Mouse (Mus musculus) central nervous system, embryonic 11.5 days (tissue): Measurements from ENCODE around the gene Olfr605. TPM values are rescaled to one million over a fixed set of nuclear protein-coding genes. Genes with fewer than 3 reads are reported as not detected.

Experiments used
- polyA plus RNA-seq: library from polyadenylated mRNA; depleted of rRNA; stranded (reverse); fragments of >200 nt; gene quantifications from 2 replicates; pipeline ENCODE4 v1.2.3, GENCODE M21; 2012; rRNA removed

Gene Olfr605
- not detected in 2 replicates for polyA plus RNA-seq

DNA sequence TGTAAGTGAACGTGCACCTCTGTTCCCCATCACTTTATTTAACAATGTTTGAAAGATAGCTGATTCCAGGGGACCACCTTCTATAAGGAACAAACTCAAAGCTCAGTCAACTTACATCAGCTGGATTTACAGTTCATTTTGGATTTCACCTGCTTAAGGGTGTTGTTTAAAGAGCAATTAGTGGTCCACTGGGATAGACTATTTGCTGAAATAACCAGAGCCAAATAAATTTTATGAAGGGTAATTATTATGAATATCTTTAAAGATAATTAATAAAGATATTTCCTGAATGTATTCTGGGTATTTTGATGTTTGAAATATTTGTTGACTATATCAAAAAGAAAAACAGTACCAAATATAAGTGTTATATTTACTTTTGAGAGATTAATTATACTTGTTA lies at the start of gene Olfr605:
Gene Olfr605 (minus strand): TSS at position 101 of the 400 bp plus-strand sequence.

DNA sequence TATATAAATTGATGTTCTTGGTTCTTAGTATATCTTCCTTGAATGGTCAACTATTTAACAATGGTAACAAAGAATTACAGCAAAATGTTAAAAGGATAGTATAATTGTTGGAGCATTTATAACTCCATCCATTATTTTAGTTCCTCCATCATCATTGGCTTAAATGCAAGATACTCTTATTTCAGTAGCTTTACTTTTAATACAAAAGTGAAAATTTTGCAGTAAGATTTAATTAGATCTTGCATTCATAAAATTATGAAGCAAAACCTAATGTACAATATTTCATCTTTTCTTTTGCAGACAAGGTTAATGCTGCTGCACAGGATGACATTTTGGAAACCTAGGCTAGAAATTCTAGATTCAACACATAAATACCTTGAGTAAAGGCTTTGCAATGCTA lies 24.3 kb upstream of the Olfr605 start, which contains the start of gene Olfr608:
Gene Olfr608 (plus strand): TSS at position 301 of the 400 bp plus-strand sequence.

DNA sequence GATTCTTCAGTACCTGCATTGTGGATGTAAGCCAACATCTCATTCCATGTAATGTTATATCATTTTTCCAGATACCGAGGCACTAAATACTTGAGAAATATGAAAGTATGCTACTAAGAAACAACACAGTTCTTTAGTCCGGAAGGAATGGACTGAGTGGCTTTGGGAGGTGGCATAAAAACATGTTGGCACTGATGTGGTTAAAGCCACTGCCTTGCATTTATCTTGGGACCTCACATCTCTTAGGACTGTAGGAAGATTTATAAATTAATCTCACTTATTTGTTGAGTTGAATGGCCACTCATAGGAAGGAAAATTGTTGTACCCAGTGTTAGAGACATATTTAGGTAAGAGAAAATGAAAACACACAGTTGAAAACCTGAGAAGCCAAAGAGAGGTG lies 3.5 kb upstream of the Olfr605 start, which contains the start of gene Olfr606:
Gene Olfr606 (plus strand): TSS at position 301 of the 400 bp plus-strand sequence.

DNA sequence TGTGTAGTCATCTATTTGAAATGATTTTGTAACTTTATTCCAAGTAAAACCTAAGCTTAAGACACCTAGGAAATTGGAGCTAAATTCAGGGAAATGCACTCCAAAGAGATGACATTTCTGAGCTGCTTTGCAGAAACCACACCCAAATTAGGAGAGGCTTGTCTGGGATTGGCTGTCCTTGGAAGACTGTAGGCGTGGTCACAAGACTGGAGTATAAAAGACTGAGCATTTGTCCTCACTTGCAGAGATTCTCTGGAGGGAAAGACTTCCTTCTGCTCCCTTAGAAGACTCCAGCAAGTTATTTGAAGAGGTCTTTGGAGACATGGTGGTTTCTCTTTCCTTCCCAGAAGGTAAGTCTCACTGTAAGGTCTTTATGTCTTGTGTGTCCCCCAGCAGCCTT lies 30.5 kb downstream of the Olfr605 start, which contains the start of gene Usp17lc:
Gene Usp17lc (plus strand): TSS at position 301 of the 400 bp plus-strand sequence.

Other genes with a start within 250 kb of the Olfr605 start
- not detected in 2 replicates for gene Olfr593, start 233.6 kb downstream of the Olfr605 start, polyA plus RNA-seq
- gene Olfr594, start 228.4 kb downstream of the Olfr605 start, polyA plus RNA-seq, result not detected in 2 replicates
- not detected in 2 replicates for gene Usp17ld, start 192.9 kb downstream of the Olfr605 start, polyA plus RNA-seq
- not detected in 2 replicates for gene Olfr596, start 139.8 kb downstream of the Olfr605 start, polyA plus RNA-seq
- not detected in 2 replicates for gene Olfr597, start 129.1 kb downstream of the Olfr605 start, polyA plus RNA-seq
- not detected in 2 replicates for gene Olfr598, start 121.9 kb downstream of the Olfr605 start, polyA plus RNA-seq
- not detected in 2 replicates for gene Olfr599, start 109.5 kb downstream of the Olfr605 start, polyA plus RNA-seq
- not detected in 2 replicates for gene Olfr600, start 95.8 kb downstream of the Olfr605 start, polyA plus RNA-seq
- gene Olfr601, start 82.8 kb downstream of the Olfr605 start, polyA plus RNA-seq, result not detected in 2 replicates
- gene Olfr603, start 59.3 kb downstream of the Olfr605 start, polyA plus RNA-seq, result not detected in 2 replicates
- not detected in 2 replicates for gene Usp17lc, start 30.4 kb downstream of the Olfr605 start, polyA plus RNA-seq
- gene Olfr606, start 3.6 kb upstream of the Olfr605 start, polyA plus RNA-seq, result not detected in 2 replicates
- gene Olfr607, start 18.7 kb upstream of the Olfr605 start, polyA plus RNA-seq, result not detected in 2 replicates
- not detected in 2 replicates for gene Olfr608, start 24.4 kb upstream of the Olfr605 start, polyA plus RNA-seq
- gene Olfr609, start 52.6 kb upstream of the Olfr605 start, polyA plus RNA-seq, result not detected in 2 replicates
- not detected in 2 replicates for gene Olfr610, start 66.7 kb upstream of the Olfr605 start, polyA plus RNA-seq
- gene Olfr611, start 75.4 kb upstream of the Olfr605 start, polyA plus RNA-seq, result not detected in 2 replicates
- not detected in 2 replicates for gene Olfr612, start 97.3 kb upstream of the Olfr605 start, polyA plus RNA-seq
- not detected in 2 replicates for gene Olfr613, start 102.6 kb upstream of the Olfr605 start, polyA plus RNA-seq
- not detected in 2 replicates for gene Olfr615, start 110.6 kb upstream of the Olfr605 start, polyA plus RNA-seq
- gene Olfr616, start 123.7 kb upstream of the Olfr605 start, polyA plus RNA-seq, result not detected in 2 replicates
- gene Olfr617, start 127.6 kb upstream of the Olfr605 start, polyA plus RNA-seq, result not detected in 2 replicates
- 0.02 TPM in 2 replicates for gene Olfr618, start 144.7 kb upstream of the Olfr605 start, polyA plus RNA-seq
- gene Olfr619, start 155.1 kb upstream of the Olfr605 start, polyA plus RNA-seq, result not detected in 2 replicates
- gene Olfr620, start 167.1 kb upstream of the Olfr605 start, polyA plus RNA-seq, result not detected in 2 replicates
- gene Olfr622, start 197.3 kb upstream of the Olfr605 start, polyA plus RNA-seq, result not detected in 2 replicates
- gene Olfr623, start 218.3 kb upstream of the Olfr605 start, polyA plus RNA-seq, result not detected in 2 replicates
- 0.04 TPM in 2 replicates for gene Olfr624, start 225.8 kb upstream of the Olfr605 start, polyA plus RNA-seq
- not detected in 2 replicates for gene Olfr625-ps1, start 237.3 kb upstream of the Olfr605 start, polyA plus RNA-seq